Mouse (Mus musculus) lung, adult 2 months (tissue): ENCODE data around the gene Colca2.

Experiments used
- CTCF ChIP-seq: fragments of 200-500 bp; IDR thresholded peaks from 2 replicates; pipeline ENCODE4 v1.5.1; 2011; ENCODE audit warnings: mild to moderate bottlenecking, low read length, control low read depth; ENCODE audit not compliant: insufficient read depth
- POLR2A ChIP-seq: fragments of 200-500 bp; IDR thresholded peaks from 2 replicates; pipeline ENCODE4 v1.6.1; 2011; ENCODE audit warnings: low read depth, mild to moderate bottlenecking, control low read depth, low read length, borderline replicate concordance; ENCODE audit errors: extremely low read depth

- TF ChIP-seq POLR2A = no peak
- no peak for TF ChIP-seq CTCF
These were observed 12.6 kb upstream of the Colca2 start for GRCm38 (mm10) chr9:51290980-51291379.
